Mouse (Mus musculus) kidney, postnatal 4 days (tissue): ENCODE results near the gene Olfr495.

Experiments
- DNase-seq, 2 experiments: peaks; one replicate each; pipeline ENCODE4 v3.0.0; 2021; ENCODE audit warnings: mixed read lengths in 2 of 2

Gene Olfr495

GRCm38 (mm10) chr7:108392867-108393266 is at the start of gene Olfr495:
Olfr495 (plus strand) TSS chr7:108393167.
- DNase-seq, result no peak

- DNase-seq, result no peak
Measured at GRCm38 (mm10) chr7:108346879-108347278, 46.1 kb upstream of the Olfr495 start, which contains the start of gene Olfr493. Olfr493 (minus strand) TSS chr7:108346979.

DNA sequence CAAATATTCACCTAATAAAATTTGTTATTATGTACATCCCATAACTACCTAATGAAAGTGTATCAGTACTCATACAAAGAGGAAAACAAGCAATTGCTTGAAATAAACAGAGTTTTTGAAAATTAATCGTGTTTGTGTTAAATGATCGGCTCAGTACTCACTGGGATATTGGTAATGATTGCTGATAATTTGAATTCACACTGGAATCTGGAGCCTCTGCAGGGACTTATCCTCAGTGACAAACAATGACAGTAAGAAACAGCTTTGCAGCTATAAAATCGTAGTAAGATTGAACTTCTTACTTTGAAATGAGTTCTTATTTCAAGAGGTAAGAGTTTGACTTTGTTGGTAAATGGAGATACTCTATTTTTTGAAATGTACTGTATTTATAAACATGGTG is 27.9 kb upstream of the Olfr495 start, which contains the start of gene Olfr494:
Gene Olfr494, plus strand, starts transcription at position 301 of the 400 bp plus-strand sequence.
- DNase-seq, result no peak

DNA sequence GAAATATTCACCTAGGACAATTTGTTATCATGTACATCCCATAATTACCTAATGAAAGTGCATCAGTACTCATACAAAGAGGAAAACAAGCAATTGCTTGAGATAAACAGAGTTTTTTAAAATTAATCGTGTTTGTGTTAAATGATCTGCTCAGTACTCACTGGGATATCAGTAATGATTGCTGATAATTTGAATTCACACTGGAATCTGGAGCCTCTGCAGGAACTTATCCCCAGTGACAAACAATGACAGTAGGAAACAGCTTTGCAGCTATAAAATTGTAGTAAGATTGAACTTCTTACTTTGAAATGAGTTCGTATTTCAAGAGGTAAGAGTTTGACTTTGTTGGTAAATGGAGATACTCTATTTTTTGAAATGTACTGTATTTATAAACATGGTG is 27.2 kb downstream of the Olfr495 start, which contains the start of gene Olfr497:
Gene Olfr497, plus strand, starts transcription at position 301 of the 400 bp plus-strand sequence.
- no peak for DNase-seq
